Mouse (Mus musculus): ENCODE results near the gene Stard5. TPM values are rescaled to one million over a fixed set of nuclear protein-coding genes. Genes with fewer than 3 reads are reported as not detected.

Stard5 gene
- polyA plus RNA-seq (2016; fragmentation: Nextera tagmentation; extraction: Ambion mirVana) = 10.5 and 12.0 TPM in 2 replicates

- Histone ChIP-seq H3K4me2 (replicated peaks) (peak within 1 kb of the TSS; percentile 66), H3K9me3 (no peaks in the 10 kb centered on the region), H3K4me1 (0 out of 2 replicates have a peak, but pooled peaks cover 8% of the 10 kb centered on the region), H3K4me3 (peak within 1 kb of the TSS; percentile 51), H3K36me3 (no peaks in the 10 kb centered on the region), H3K27ac (no peak within 1 kb of the TSS), H3K9ac (peak within 1 kb of the TSS; percentile 47), H3K27me3 (replicated peaks) (no peaks in the 10 kb centered on the region)
- ATAC-seq (ENCODE audit: low FRiP score, low read depth) = peak; percentile 98
- WGBS = 1% methylated on average over 35 of the region's 35 CpGs
Observed at GRCm38 (mm10) chr7:83631828-83632681, at the start of gene Stard5. Gene Stard5 (plus strand): TSS chr7:83631959.

- Histone ChIP-seq H3K9me3 (no peaks in the 10 kb centered on the region), H3K4me1 (peaks cover 6% of the 10 kb centered on the region; the same call in 1 of the 2 replicates), H3K4me2 (replicated peaks) (no peak within 1 kb of the TSS), H3K9ac (no peak within 1 kb of the TSS), H3K36me3 (no peaks in the 10 kb centered on the region), H3K27ac (no peak within 1 kb of the TSS), H3K4me3 (no peak within 1 kb of the TSS), H3K27me3 (replicated peaks) (no peaks in the 10 kb centered on the region)
- peak; percentile 44; the same call in 1 of the 2 replicates for ATAC-seq (ENCODE audit: low FRiP score, low read depth)
- WGBS = 49% methylated on average over 11 of the region's 11 CpGs
Observed at GRCm38 (mm10) chr7:83584639-83585471, 46.9 kb upstream of the Stard5 start, which contains the start of gene Tmc3. Gene Tmc3 (plus strand): TSS chr7:83584927.

- H3K4me2 ChIP-seq (replicated peaks) = no peak overlapping the region
- no peak overlapping the region for H3K4me3 ChIP-seq
- H3K4me1 ChIP-seq = no peaks in the 10 kb centered on the region
- H3K36me3 ChIP-seq = no peaks in the 10 kb centered on the region
- H3K9ac ChIP-seq = no peak overlapping the region
- no peak for ATAC-seq (ENCODE audit: low FRiP score, low read depth)
- 78% methylated on average over 3 of the region's 3 CpGs for WGBS
- H3K27ac ChIP-seq = no peak overlapping the region
- H3K9me3 ChIP-seq = no peaks in the 10 kb centered on the region
- H3K27me3 ChIP-seq (replicated peaks) = no peaks in the 10 kb centered on the region
Observed at GRCm38 (mm10) chr7:83594056-83594455, 37.7 kb upstream of the Stard5 start.

GRCm38 (mm10) chr7:83597063-83597462 lies 34.7 kb upstream of the Stard5 start:
- no peaks in the 10 kb centered on the region for H3K27me3 ChIP-seq (replicated peaks)
- WGBS = 89% methylated on average over 3 of the region's 3 CpGs
- H3K4me1 ChIP-seq = no peaks in the 10 kb centered on the region
- H3K9me3 ChIP-seq = no peaks in the 10 kb centered on the region
- H3K9ac ChIP-seq = no peak overlapping the region
- no peaks in the 10 kb centered on the region for H3K36me3 ChIP-seq
- no peak for ATAC-seq (ENCODE audit: low FRiP score, low read depth)
- no peak overlapping the region for H3K4me2 ChIP-seq (replicated peaks)
- no peak overlapping the region for H3K27ac ChIP-seq
- H3K4me3 ChIP-seq = no peak overlapping the region

- Histone ChIP-seq H3K4me1 (no peaks in the 10 kb centered on the region), H3K9me3 (no peaks in the 10 kb centered on the region), H3K4me2 (replicated peaks) (no peak overlapping the region), H3K9ac (no peak overlapping the region), H3K4me3 (no peak overlapping the region), H3K27ac (no peak overlapping the region), H3K36me3 (no peaks in the 10 kb centered on the region), H3K27me3 (replicated peaks) (no peaks in the 10 kb centered on the region)
- 90% methylated on average over 13 of the region's 13 CpGs for WGBS
- ATAC-seq (ENCODE audit: low FRiP score, low read depth) = no peak
Observed at GRCm38 (mm10) chr7:83598997-83599912, 32.5 kb upstream of the Stard5 start.

- H3K27ac ChIP-seq = no peak overlapping the region
- ATAC-seq (ENCODE audit: low FRiP score, low read depth) = 0 out of 2 replicates have a peak, but pooled peaks have one; percentile 48
- no peaks in the 10 kb centered on the region for H3K4me1 ChIP-seq
- H3K4me3 ChIP-seq = no peak overlapping the region
- no peaks in the 10 kb centered on the region for H3K36me3 ChIP-seq
- H3K4me2 ChIP-seq (replicated peaks) = no peak overlapping the region
- WGBS = 60% methylated on average over 8 of the region's 8 CpGs
- no peaks in the 10 kb centered on the region for H3K27me3 ChIP-seq (replicated peaks)
- H3K9me3 ChIP-seq = no peaks in the 10 kb centered on the region
- no peak overlapping the region for H3K9ac ChIP-seq
Observed at GRCm38 (mm10) chr7:83599913-83600286, 31.9 kb upstream of the Stard5 start.

GRCm38 (mm10) chr7:83604180-83604944 lies 27.4 kb upstream of the Stard5 start:
- no peak overlapping the region for H3K4me2 ChIP-seq (replicated peaks)
- H3K27ac ChIP-seq = no peak overlapping the region
- no peak for ATAC-seq (ENCODE audit: low FRiP score, low read depth)
- 90% methylated on average over 7 of the region's 7 CpGs for whole genome bisulfite sequencing
- no peaks in the 10 kb centered on the region for H3K36me3 ChIP-seq
- H3K27me3 ChIP-seq (replicated peaks) = no peaks in the 10 kb centered on the region
- no peaks in the 10 kb centered on the region for H3K9me3 ChIP-seq
- no peak overlapping the region for H3K4me3 ChIP-seq
- H3K4me1 ChIP-seq = no peaks in the 10 kb centered on the region
- H3K9ac ChIP-seq = no peak overlapping the region

GRCm38 (mm10) chr7:83606796-83607195 lies 25.0 kb upstream of the Stard5 start:
- Histone ChIP-seq H3K27ac (no peak overlapping the region), H3K27me3 (replicated peaks) (no peaks in the 10 kb centered on the region), H3K4me2 (replicated peaks) (no peak overlapping the region), H3K9me3 (no peaks in the 10 kb centered on the region), H3K4me3 (no peak overlapping the region), H3K4me1 (no peaks in the 10 kb centered on the region), H3K36me3 (no peaks in the 10 kb centered on the region), H3K9ac (no peak overlapping the region)
- 97% methylated on average over 2 of the region's 2 CpGs for WGBS
- no peak for ATAC-seq (ENCODE audit: low FRiP score, low read depth)

- no peaks in the 10 kb centered on the region for H3K36me3 ChIP-seq
- H3K4me1 ChIP-seq = no peaks in the 10 kb centered on the region
- WGBS = 96% methylated on average over 4 of the region's 4 CpGs
- no peak overlapping the region for H3K4me3 ChIP-seq
- H3K27ac ChIP-seq = no peak overlapping the region
- H3K9ac ChIP-seq = no peak overlapping the region
- no peaks in the 10 kb centered on the region for H3K27me3 ChIP-seq (replicated peaks)
- ATAC-seq (ENCODE audit: low FRiP score, low read depth) = no peak
- no peaks in the 10 kb centered on the region for H3K9me3 ChIP-seq
- no peak overlapping the region for H3K4me2 ChIP-seq (replicated peaks)
Observed at GRCm38 (mm10) chr7:83609891-83610290, 21.9 kb upstream of the Stard5 start.

GRCm38 (mm10) chr7:83611886-83612285 lies 19.9 kb upstream of the Stard5 start:
- no peak overlapping the region for H3K4me3 ChIP-seq
- WGBS = 93% methylated on average over 1 of the region's 1 CpGs
- H3K9me3 ChIP-seq = no peaks in the 10 kb centered on the region
- no peaks in the 10 kb centered on the region for H3K27me3 ChIP-seq (replicated peaks)
- H3K4me1 ChIP-seq = no peaks in the 10 kb centered on the region
- H3K4me2 ChIP-seq (replicated peaks) = no peak overlapping the region
- no peak for ATAC-seq (ENCODE audit: low FRiP score, low read depth)
- no peaks in the 10 kb centered on the region for H3K36me3 ChIP-seq
- H3K27ac ChIP-seq = no peak overlapping the region
- no peak overlapping the region for H3K9ac ChIP-seq

GRCm38 (mm10) chr7:83615272-83615671 lies 16.5 kb upstream of the Stard5 start:
- WGBS = 93% methylated on average over 3 of the region's 3 CpGs
- no peak overlapping the region for H3K9ac ChIP-seq
- H3K4me1 ChIP-seq = 0 out of 2 replicates have a peak, but pooled peaks cover 5% of the 10 kb centered on the region
- H3K4me2 ChIP-seq (replicated peaks) = no peak overlapping the region
- H3K4me3 ChIP-seq = no peak overlapping the region
- no peak overlapping the region for H3K27ac ChIP-seq
- ATAC-seq (ENCODE audit: low FRiP score, low read depth) = no peak
- H3K9me3 ChIP-seq = no peaks in the 10 kb centered on the region
- H3K36me3 ChIP-seq = no peaks in the 10 kb centered on the region
- H3K27me3 ChIP-seq (replicated peaks) = no peaks in the 10 kb centered on the region

Measured in neural tube, embryonic 12.5 days (tissue).